Mouse (Mus musculus) liver, embryonic 13.5 days (tissue): ENCODE results near the gene A630076J17Rik. TPM values are rescaled to one million over a fixed set of nuclear protein-coding genes. Genes with fewer than 3 reads are reported as not detected.

ENCODE experiments used
- ATAC-seq: fragments of 200-750 bp; cut with Nextera tagmentation; 2 replicates; pipeline ENCODE4 v1.8.0; 2017; ENCODE audit warnings: low read depth, mild to moderate bottlenecking, moderate number of reproducible peaks, moderate library complexity
- DNase-seq: peaks from one replicate; pipeline ENCODE4 v3.0.0; 2022
- H3K27ac ChIP-seq: fragments of 300-500 bp; sonication (generic); 2 replicates; pipeline ENCODE4 v1.5.1; 2015; ENCODE audit warnings: moderate library complexity, mild to moderate bottlenecking, inconsistent platforms
- H3K27me3 ChIP-seq: fragments of 300-500 bp; sonication (generic); 2 replicates; pipeline ENCODE4 v1.6.1; 2015; ENCODE audit warnings: mild to moderate bottlenecking, inconsistent platforms
- H3K36me3 ChIP-seq: fragments of 300-500 bp; sonication (generic); 2 replicates; pipeline ENCODE4 v1.6.1; 2015; ENCODE audit warnings: mild to moderate bottlenecking, inconsistent platforms
- H3K4me1 ChIP-seq: fragments of 300-500 bp; sonication (generic); replicated peaks from 2 replicates; pipeline ENCODE4 v1.6.1; 2015; ENCODE audit warnings: inconsistent platforms
- H3K4me2 ChIP-seq: fragments of 300-500 bp; sonication (generic); 2 replicates; pipeline ENCODE4 v1.6.1; 2015; ENCODE audit warnings: inconsistent platforms, mild to moderate bottlenecking, moderate library complexity
- H3K4me3 ChIP-seq: fragments of 300-500 bp; sonication (generic); replicated peaks from 2 replicates; pipeline ENCODE4 v1.5.1; 2015; ENCODE audit warnings: mild to moderate bottlenecking, inconsistent platforms
- H3K9ac ChIP-seq: fragments of 300-500 bp; sonication (generic); 2 replicates; pipeline ENCODE4 v1.6.1; 2015; ENCODE audit warnings: mild to moderate bottlenecking, inconsistent platforms
- H3K9me3 ChIP-seq: fragments of 300-500 bp; sonication (generic); replicated peaks from 2 replicates; pipeline ENCODE4 v1.6.1; 2016; ENCODE audit warnings: inconsistent platforms
- WGBS: fragments of 180-500 bp; shearing (Covaris S2); methylation state at CpG from one replicate; pipeline ENCODE4 v1.1.7; 2015; ENCODE audit not compliant: insufficient replicate concordance; 5-methylcytosine and 5-hydroxymethylcytosine counted together
- polyA plus RNA-seq: library from polyadenylated mRNA; unstranded; fragments of >200 nt; fragmentation: Nextera tagmentation; extraction: Ambion mirVana; gene quantifications from 2 replicates; pipeline ENCODE4 v1.2.1, GENCODE M21; 2015

The A630076J17Rik gene
- polyA plus RNA-seq, 1 experiment from 2014 or later: not detected

GRCm38 (mm10) chr3:107231202-107231601 is 788 bp downstream of the A630076J17Rik start:
- H3K27ac ChIP-seq: no peak overlapping the region

GRCm38 (mm10) chr3:107233351-107233813 is 3.0 kb downstream of the A630076J17Rik start:
- H3K4me2 ChIP-seq: no peak overlapping the region
- WGBS: 6% methylated on average over 11 of the region's 11 CpGs
- no peak overlapping the region for H3K9ac ChIP-seq

More at GRCm38 (mm10) chr3:107231202-107231601, 788 bp downstream of the A630076J17Rik start:
- Histone ChIP-seq H3K27me3 (peaks cover 6% of the 10 kb centered on the region; the same call in 1 of the 2 replicates), H3K4me1 (peaks cover 3% of the 10 kb centered on the region; the same call in 1 of the 2 replicates), H3K4me3 (no peak overlapping the region), H3K4me2 (no peak overlapping the region), H3K36me3 (no peaks in the 10 kb centered on the region), H3K9me3 (no peaks in the 10 kb centered on the region), H3K9ac (no peak overlapping the region)
- ATAC-seq (no peak), DNase-seq (no peak)
- 41% methylated on average over 4 of the region's 4 CpGs for WGBS

GRCm38 (mm10) chr3:107233945-107234344 is 3.5 kb downstream of the A630076J17Rik start:
- Histone ChIP-seq H3K4me2 (no peak overlapping the region), H3K36me3 (no peaks in the 10 kb centered on the region), H3K9me3 (no peaks in the 10 kb centered on the region), H3K4me3 (no peak overlapping the region), H3K9ac (no peak overlapping the region), H3K4me1 (peaks cover 3% of the 10 kb centered on the region; the same call in 1 of the 2 replicates), H3K27me3 (peaks cover 6% of the 10 kb centered on the region; the same call in 1 of the 2 replicates), H3K27ac (no peak overlapping the region)
- ATAC-seq: no peak
- WGBS: 18% methylated on average over 2 of the region's 2 CpGs
- no peak for DNase-seq

More at GRCm38 (mm10) chr3:107233351-107233813, 3.0 kb downstream of the A630076J17Rik start:
- Histone ChIP-seq H3K4me1 (peaks cover 3% of the 10 kb centered on the region; the same call in 1 of the 2 replicates), H3K4me3 (no peak overlapping the region), H3K36me3 (no peaks in the 10 kb centered on the region), H3K27ac (no peak overlapping the region), H3K27me3 (peaks cover 6% of the 10 kb centered on the region; the same call in 1 of the 2 replicates), H3K9me3 (no peaks in the 10 kb centered on the region)
- peak; percentile 38 for DNase-seq
- ATAC-seq: no peak

GRCm38 (mm10) chr3:107238051-107238450 is 7.6 kb downstream of the A630076J17Rik start:
- no peak overlapping the region for H3K4me2 ChIP-seq
- H3K4me1 ChIP-seq: no peaks in the 10 kb centered on the region
- H3K27me3 ChIP-seq: peaks cover 3% of the 10 kb centered on the region
- 65% methylated on average over 2 of the region's 2 CpGs for WGBS
- H3K27ac ChIP-seq: no peak overlapping the region
- no peak overlapping the region for H3K9ac ChIP-seq
- H3K9me3 ChIP-seq: no peaks in the 10 kb centered on the region
- no peak overlapping the region for H3K4me3 ChIP-seq
- ATAC-seq (no peak), DNase-seq (no peak)
- no peaks in the 10 kb centered on the region for H3K36me3 ChIP-seq

GRCm38 (mm10) chr3:107238471-107238980 is 8.1 kb downstream of the A630076J17Rik start:
- Histone ChIP-seq H3K4me3 (no peak overlapping the region), H3K27me3 (no peaks in the 10 kb centered on the region; the same call in 1 of the 2 replicates), H3K27ac (no peak overlapping the region), H3K9me3 (no peaks in the 10 kb centered on the region), H3K9ac (no peak overlapping the region), H3K4me2 (no peak overlapping the region), H3K36me3 (no peaks in the 10 kb centered on the region), H3K4me1 (no peaks in the 10 kb centered on the region)
- WGBS: 69% methylated on average over 8 of the region's 8 CpGs
- ATAC-seq: no peak
- no peak for DNase-seq

GRCm38 (mm10) chr3:107239607-107240006 is 9.2 kb downstream of the A630076J17Rik start, which contains the start of gene Prok1:
Gene Prok1 (minus strand): TSS chr3:107239707.
- H3K9me3 ChIP-seq: no peaks in the 10 kb centered on the region
- no peak within 1 kb of the TSS for H3K9ac ChIP-seq
- no peak for ATAC-seq
- no peak within 1 kb of the TSS for H3K4me2 ChIP-seq
- DNase-seq: no peak
- 74% methylated on average over 9 of the region's 9 CpGs for WGBS
- no peaks in the 10 kb centered on the region for H3K4me1 ChIP-seq
- no peak within 1 kb of the TSS for H3K27ac ChIP-seq
- no peaks in the 10 kb centered on the region for H3K36me3 ChIP-seq
- H3K27me3 ChIP-seq: no peaks in the 10 kb centered on the region; the same call in 1 of the 2 replicates
- no peak within 1 kb of the TSS for H3K4me3 ChIP-seq

GRCm38 (mm10) chr3:107241389-107242094 is 11.1 kb downstream of the A630076J17Rik start:
- Histone ChIP-seq H3K36me3 (no peaks in the 10 kb centered on the region), H3K4me1 (no peaks in the 10 kb centered on the region), H3K9me3 (no peaks in the 10 kb centered on the region), H3K9ac (no peak overlapping the region), H3K27me3 (no peaks in the 10 kb centered on the region; the same call in 1 of the 2 replicates), H3K27ac (no peak overlapping the region), H3K4me2 (no peak overlapping the region), H3K4me3 (no peak overlapping the region)
- no peak for DNase-seq
- ATAC-seq: no peak
- WGBS: 44% methylated on average over 14 of the region's 14 CpGs

- Histone ChIP-seq H3K27me3 (no peaks in the 10 kb centered on the region), H3K9ac (no peak overlapping the region), H3K4me3 (no peak overlapping the region), H3K4me1 (no peaks in the 10 kb centered on the region), H3K36me3 (no peaks in the 10 kb centered on the region), H3K4me2 (no peak overlapping the region), H3K9me3 (no peaks in the 10 kb centered on the region), H3K27ac (no peak overlapping the region)
- WGBS: 68% methylated on average over 6 of the region's 6 CpGs
- DNase-seq (no peak), ATAC-seq (no peak)
Observed at GRCm38 (mm10) chr3:107246876-107247275, 16.5 kb downstream of the A630076J17Rik start.

GRCm38 (mm10) chr3:107249042-107249441 is 18.6 kb downstream of the A630076J17Rik start:
- 29% methylated on average over 3 of the region's 3 CpGs for WGBS
- no peaks in the 10 kb centered on the region for H3K27me3 ChIP-seq
- no peaks in the 10 kb centered on the region for H3K9me3 ChIP-seq
- no peaks in the 10 kb centered on the region for H3K36me3 ChIP-seq
- H3K4me3 ChIP-seq: no peak overlapping the region
- no peak overlapping the region for H3K9ac ChIP-seq
- DNase-seq (no peak), ATAC-seq (no peak)
- H3K4me2 ChIP-seq: no peak overlapping the region
- H3K4me1 ChIP-seq: no peaks in the 10 kb centered on the region
- no peak overlapping the region for H3K27ac ChIP-seq

GRCm38 (mm10) chr3:107250320-107250719 is 19.9 kb downstream of the A630076J17Rik start:
- H3K27me3 ChIP-seq: no peaks in the 10 kb centered on the region
- no peaks in the 10 kb centered on the region for H3K9me3 ChIP-seq
- no peaks in the 10 kb centered on the region for H3K4me1 ChIP-seq
- DNase-seq (no peak), ATAC-seq (no peak)
- no peak overlapping the region for H3K4me2 ChIP-seq
- H3K9ac ChIP-seq: no peak overlapping the region
- H3K36me3 ChIP-seq: no peaks in the 10 kb centered on the region
- no peak overlapping the region for H3K27ac ChIP-seq
- no peak overlapping the region for H3K4me3 ChIP-seq
- WGBS: 6% methylated on average over 2 of the region's 2 CpGs

- DNase-seq (no peak), ATAC-seq (no peak)
- H3K27me3 ChIP-seq: no peaks in the 10 kb centered on the region
Observed at GRCm38 (mm10) chr3:107252035-107252434, 21.6 kb downstream of the A630076J17Rik start.

More at GRCm38 (mm10) chr3:107252035-107252434, 21.6 kb downstream of the A630076J17Rik start:
- no peak overlapping the region for H3K27ac ChIP-seq
- no peak overlapping the region for H3K4me3 ChIP-seq
- H3K9me3 ChIP-seq: no peaks in the 10 kb centered on the region
- no peak overlapping the region for H3K4me2 ChIP-seq
- WGBS: 12% methylated on average over 4 of the region's 4 CpGs
- no peaks in the 10 kb centered on the region for H3K36me3 ChIP-seq
- no peaks in the 10 kb centered on the region for H3K4me1 ChIP-seq
- no peak overlapping the region for H3K9ac ChIP-seq
